In the genomic region with DNA sequence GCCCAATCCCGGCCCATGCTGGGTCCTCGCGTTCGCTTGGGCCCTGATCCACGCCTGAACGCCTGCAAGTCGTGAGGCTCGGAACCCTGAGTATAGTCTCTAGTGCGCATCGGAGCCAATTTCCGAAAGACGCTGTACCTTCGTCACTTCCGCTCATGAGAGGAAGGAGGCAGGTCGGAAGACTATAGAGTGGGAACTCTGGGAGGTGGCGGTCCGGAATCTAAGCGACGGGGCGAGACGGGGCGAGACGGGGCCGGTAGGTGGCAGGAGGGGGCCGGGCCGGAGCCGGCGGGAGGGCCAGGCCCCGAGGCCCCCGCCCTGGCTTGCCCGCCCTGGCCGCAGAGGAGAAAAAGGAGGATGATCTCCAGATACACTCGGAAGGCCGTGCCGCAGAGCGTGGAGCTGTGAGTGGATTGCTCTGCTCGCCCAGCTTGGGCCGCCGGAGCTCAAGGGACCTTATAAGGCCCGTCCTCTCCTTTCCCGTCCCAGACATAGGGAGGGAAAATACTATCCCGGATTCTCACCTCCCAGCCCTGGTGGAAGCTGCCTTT, we compare ENCODE assay signal across 7 mouse cellular contexts. TPM values are rescaled to one million over a fixed set of nuclear protein-coding genes. Genes with fewer than 3 reads are reported as not detected.
DNase-seq lines count a peak whose midpoint lies in the region; ATAC-seq lines count a peak whose summit lies in the region.

A gene (minus strand): TSS at position 131 of the 551 bp plus-strand sequence.
A gene (plus strand): TSS at position 172 of the 551 bp plus-strand sequence.

- peaks cover 3% of the 10 kb centered on the region; the same call in 1 of the 2 replicates for H3K36me3 ChIP-seq in intestine, embryonic 15.5 days
- peaks cover 54% of the 10 kb centered on the region for H3K36me3 ChIP-seq in midbrain, embryonic 10.5 days

- peak within 1 kb of the TSS; percentile 94 for H3K27ac ChIP-seq in intestine, embryonic 15.5 days
- peak within 1 kb of the TSS; percentile 89 for H3K27ac ChIP-seq in midbrain, embryonic 10.5 days (replicated peaks)

- H3K9me3 ChIP-seq in intestine, embryonic 15.5 days = no peaks in the 10 kb centered on the region
- no peaks in the 10 kb centered on the region for H3K9me3 ChIP-seq in midbrain, embryonic 10.5 days (replicated peaks)

- peak; percentile 94 for DNase-seq in adrenal gland, adult 2 months
- DNase-seq in embryo, embryonic 11.5 days (ENCODE audit: low read depth, low spot score) = peak; percentile 93
- peak; percentile 88 to 90 for DNase-seq in gastrocnemius, postnatal 36 days
- peak; percentile 91 to 96 for DNase-seq in left cerebral cortex, postnatal 25 days (ENCODE audit: low spot score in 2 of 2)
- peak; percentile 94 for DNase-seq in midbrain, embryonic 10.5 days (ENCODE audit: low spot score)
- peak; percentile 89 for DNase-seq in right cerebral cortex, postnatal 4 days

- H3K4me3 ChIP-seq in intestine, embryonic 15.5 days (replicated peaks) = peak within 1 kb of the TSS; percentile 82
- H3K4me3 ChIP-seq in midbrain, embryonic 10.5 days = peak within 1 kb of the TSS; percentile 67

- ATAC-seq in intestine, embryonic 15.5 days = peak; percentile 98

- H3K9ac ChIP-seq in intestine, embryonic 15.5 days = peak within 1 kb of the TSS; percentile 97

- 0 out of 2 replicates have a peak, but pooled peaks cover 12% of the 10 kb centered on the region for H3K4me1 ChIP-seq in intestine, embryonic 15.5 days (replicated peaks)
- peaks cover 20% of the 10 kb centered on the region for H3K4me1 ChIP-seq in midbrain, embryonic 10.5 days

- WGBS in intestine, embryonic 15.5 days = under 1% methylated on average over 42 of the region's 42 CpGs
- WGBS in midbrain, embryonic 10.5 days = 1% methylated on average over 42 of the region's 42 CpGs

- H3K4me2 ChIP-seq in intestine, embryonic 15.5 days (replicated peaks) = peak within 1 kb of the TSS; percentile 69

- intact Hi-C loops in gastrocnemius, postnatal 36 days (cut with DNase I) = no loop called here
- intact Hi-C loops in left cerebral cortex, postnatal 25 days (cut with DNase I) = no loop called here

- H3K27me3 ChIP-seq in intestine, embryonic 15.5 days (replicated peaks) = no peaks in the 10 kb centered on the region
- H3K27me3 ChIP-seq in midbrain, embryonic 10.5 days (ENCODE audit: low read depth, poor library complexity, severe bottlenecking) = no peaks in the 10 kb centered on the region

RNA-seq across cellular contexts. Expression of the first gene that starts in this region (rescaled TPM):
- 10 to 100 TPM; 41.4 to 43.6 TPM for total RNA-seq in adrenal gland, adult 2 months (2021)
- polyA plus RNA-seq in adrenal gland, adult 2 months (2012; rRNA removed) = 10.3 and 14.9 TPM in 2 replicates
- 10 to 100 TPM; 30.3 to 31.8 TPM for total RNA-seq in gastrocnemius, postnatal 36 days (2021)
- 44.1 and 45.9 TPM in 2 replicates for polyA plus RNA-seq in intestine, embryonic 15.5 days (2015; fragmentation: Nextera tagmentation; extraction: Ambion mirVana)
- 10 to 100 TPM; 36.9 to 38.7 TPM for total RNA-seq in left cerebral cortex, postnatal 25 days (2021)
- 73.8 and 77.1 TPM in 2 replicates for polyA plus RNA-seq in midbrain, embryonic 10.5 days (2016; fragmentation: Nextera tagmentation; extraction: Ambion mirVana)

RNA-seq across cellular contexts. Expression of the second gene that starts in this region (rescaled TPM):
- total RNA-seq in adrenal gland, adult 2 months (2021) = 10 to 100 TPM; 40.2 to 41.6 TPM
- polyA plus RNA-seq in adrenal gland, adult 2 months (2012; rRNA removed) = 14.9 and 15.2 TPM in 2 replicates
- 10 to 100 TPM; 19.4 to 21.0 TPM for total RNA-seq in gastrocnemius, postnatal 36 days (2021)
- polyA plus RNA-seq in intestine, embryonic 15.5 days (2015; fragmentation: Nextera tagmentation; extraction: Ambion mirVana) = 29.0 and 31.1 TPM in 2 replicates
- 10 to 100 TPM; 45.6 to 50.7 TPM for total RNA-seq in left cerebral cortex, postnatal 25 days (2021)
- 46.4 and 50.4 TPM in 2 replicates for polyA plus RNA-seq in midbrain, embryonic 10.5 days (2016; fragmentation: Nextera tagmentation; extraction: Ambion mirVana)

Comparison
In these comparisons a context has a peak if more than half of its experiments do, and no peak if none do; other contexts are left out.
1. Peak in every context shown above with its lines: DNase-seq, ATAC-seq, H3K4me3 ChIP-seq and H3K27ac ChIP-seq.